Mouse (Mus musculus): ENCODE measurements around the gene Gm3045. TPM values are rescaled to one million over a fixed set of nuclear protein-coding genes. Genes with fewer than 3 reads are reported as not detected.

Gene Gm3045
- polyA plus RNA-seq, 2 experiments, result not detected

- TF ChIP-seq CTCF (IDR thresholded peaks at IDR 0.05; ENCODE audit: low read depth) (no peak), EP300 (IDR thresholded peaks at IDR 0.05; ENCODE audit: low read depth) (no peak)
- no peaks in the 10 kb centered on the region for H3K27me3 ChIP-seq (ENCODE audit: control insufficient read depth, insufficient read depth, low read length)
- WGBS (ENCODE audit: insufficient replicate concordance), result 59% methylated on average over 1 of the region's 1 CpGs
- no peak overlapping the region for H3K4me2 ChIP-seq (ENCODE audit: low read depth)
- DNase-seq (ENCODE audit: low read depth in 3 of 3, low spot score in 3 of 3) (no peak), ATAC-seq (ENCODE audit: insufficient read depth) (no peak)
- H3K4me3 ChIP-seq (ENCODE audit: insufficient read depth in 1 of 2, low read depth in 2 of 2, low read length in 2 of 2), result no peak overlapping the region
- no peak overlapping the region for H3K27ac ChIP-seq
- no peaks in the 10 kb centered on the region for H3K4me1 ChIP-seq (replicated peaks; ENCODE audit: control insufficient read depth in 2 of 2, insufficient read depth in 2 of 2, low read length in 1 of 2)
- H3K9ac ChIP-seq (replicated peaks), result no peak overlapping the region
- no peaks in the 10 kb centered on the region for H3K36me3 ChIP-seq (replicated peaks; ENCODE audit: control insufficient read depth, insufficient read depth, low read depth)
- no peaks in the 10 kb centered on the region for H3K9me3 ChIP-seq (ENCODE audit: control insufficient read depth, low read length)
Observed at GRCm38 (mm10) chr13:56388042-56388441, 38.4 kb upstream of the Gm3045 start.

GRCm38 (mm10) chr13:56397572-56397971, 28.8 kb upstream of the Gm3045 start:
- H3K9ac ChIP-seq (replicated peaks), result no peak overlapping the region
- 36% methylated on average over 5 of the region's 5 CpGs for WGBS (ENCODE audit: insufficient replicate concordance)
- H3K4me1 ChIP-seq (replicated peaks; ENCODE audit: control insufficient read depth in 2 of 2, insufficient read depth in 2 of 2, low read length in 1 of 2), result no peaks in the 10 kb centered on the region
- H3K27me3 ChIP-seq (ENCODE audit: control insufficient read depth, insufficient read depth, low read length), result no peaks in the 10 kb centered on the region
- no peaks in the 10 kb centered on the region for H3K9me3 ChIP-seq (ENCODE audit: control insufficient read depth, low read length)
- H3K27ac ChIP-seq, result no peak overlapping the region
- no peak overlapping the region for H3K4me2 ChIP-seq (ENCODE audit: low read depth)
- no peak overlapping the region for H3K4me3 ChIP-seq (ENCODE audit: insufficient read depth in 1 of 2, low read depth in 2 of 2, low read length in 2 of 2)
- ATAC-seq (ENCODE audit: insufficient read depth) (no peak), DNase-seq (ENCODE audit: low read depth in 3 of 3, low spot score in 3 of 3) (no peak)
- no peaks in the 10 kb centered on the region for H3K36me3 ChIP-seq (replicated peaks; ENCODE audit: control insufficient read depth, insufficient read depth, low read depth)
- TF ChIP-seq CTCF (IDR thresholded peaks at IDR 0.05; ENCODE audit: low read depth) (no peak), EP300 (IDR thresholded peaks at IDR 0.05; ENCODE audit: low read depth) (no peak)

GRCm38 (mm10) chr13:56401186-56401585, 25.2 kb upstream of the Gm3045 start:
- no peak for TF ChIP-seq CTCF (IDR thresholded peaks at IDR 0.05; ENCODE audit: low read depth)
- Histone ChIP-seq H3K27ac (no peak overlapping the region), H3K27me3 (ENCODE audit: control insufficient read depth, insufficient read depth, low read length) (no peaks in the 10 kb centered on the region), H3K4me2 (ENCODE audit: low read depth) (no peak overlapping the region), H3K4me1 (replicated peaks; ENCODE audit: control insufficient read depth in 2 of 2, insufficient read depth in 2 of 2, low read length in 1 of 2) (no peaks in the 10 kb centered on the region), H3K4me3 (ENCODE audit: insufficient read depth in 1 of 2, low read depth in 2 of 2, low read length in 2 of 2) (no peak overlapping the region), H3K9ac (replicated peaks) (no peak overlapping the region), H3K36me3 (replicated peaks; ENCODE audit: control insufficient read depth, insufficient read depth, low read depth) (no peaks in the 10 kb centered on the region), H3K9me3 (ENCODE audit: control insufficient read depth, low read length) (no peaks in the 10 kb centered on the region)
- 48% methylated on average over 4 of the region's 4 CpGs for WGBS (ENCODE audit: insufficient replicate concordance)
- ATAC-seq (ENCODE audit: insufficient read depth) (no peak), DNase-seq (ENCODE audit: low read depth in 3 of 3, low spot score in 3 of 3) (no peak)

GRCm38 (mm10) chr13:56403381-56404086, 22.9 kb upstream of the Gm3045 start:
- TF ChIP-seq EP300 (IDR thresholded peaks at IDR 0.05; ENCODE audit: low read depth) (no peak), CTCF (IDR thresholded peaks at IDR 0.05; ENCODE audit: low read depth) (no peak)

GRCm38 (mm10) chr13:56404511-56405140, 21.8 kb upstream of the Gm3045 start:
- no peak overlapping the region for H3K27ac ChIP-seq

More at GRCm38 (mm10) chr13:56403381-56404086, 22.9 kb upstream of the Gm3045 start:
- no peaks in the 10 kb centered on the region for H3K9me3 ChIP-seq (ENCODE audit: control insufficient read depth, low read length)
- H3K4me3 ChIP-seq (ENCODE audit: insufficient read depth in 1 of 2, low read depth in 2 of 2, low read length in 2 of 2), result no peak overlapping the region
- H3K4me2 ChIP-seq (ENCODE audit: low read depth), result no peak overlapping the region
- no peaks in the 10 kb centered on the region for H3K4me1 ChIP-seq (replicated peaks; ENCODE audit: control insufficient read depth in 2 of 2, insufficient read depth in 2 of 2, low read length in 1 of 2)
- no peak overlapping the region for H3K9ac ChIP-seq (replicated peaks)
- no peaks in the 10 kb centered on the region for H3K27me3 ChIP-seq (ENCODE audit: control insufficient read depth, insufficient read depth, low read length)
- DNase-seq (ENCODE audit: low read depth in 3 of 3, low spot score in 3 of 3) (no peak), ATAC-seq (ENCODE audit: insufficient read depth) (no peak)
- WGBS (ENCODE audit: insufficient replicate concordance), result 64% methylated on average over 8 of the region's 8 CpGs
- H3K27ac ChIP-seq, result no peak overlapping the region
- H3K36me3 ChIP-seq (replicated peaks; ENCODE audit: control insufficient read depth, insufficient read depth, low read depth), result no peaks in the 10 kb centered on the region

More at GRCm38 (mm10) chr13:56404511-56405140, 21.8 kb upstream of the Gm3045 start:
- Histone ChIP-seq H3K27me3 (ENCODE audit: control insufficient read depth, insufficient read depth, low read length) (no peaks in the 10 kb centered on the region), H3K4me2 (ENCODE audit: low read depth) (no peak overlapping the region), H3K4me3 (ENCODE audit: insufficient read depth in 1 of 2, low read depth in 2 of 2, low read length in 2 of 2) (no peak overlapping the region), H3K4me1 (replicated peaks; ENCODE audit: control insufficient read depth in 2 of 2, insufficient read depth in 2 of 2, low read length in 1 of 2) (no peaks in the 10 kb centered on the region), H3K9ac (replicated peaks) (no peak overlapping the region), H3K9me3 (ENCODE audit: control insufficient read depth, low read length) (no peaks in the 10 kb centered on the region), H3K36me3 (replicated peaks; ENCODE audit: control insufficient read depth, insufficient read depth, low read depth) (no peaks in the 10 kb centered on the region)
- no peak for ATAC-seq (ENCODE audit: insufficient read depth)
- TF ChIP-seq EP300 (IDR thresholded peaks at IDR 0.05; ENCODE audit: low read depth) (no peak), CTCF (IDR thresholded peaks at IDR 0.05; ENCODE audit: low read depth) (no peak)
- 48% methylated on average over 6 of the region's 6 CpGs for WGBS (ENCODE audit: insufficient replicate concordance)
- DNase-seq (ENCODE audit: low read depth in 3 of 3, low spot score in 3 of 3), result no peak

All from liver, embryonic 14.5 days (tissue).